Mouse (Mus musculus) midbrain, embryonic 13.5 days (tissue): Measurements from ENCODE around the gene Fli1. TPM values are rescaled to one million over a fixed set of nuclear protein-coding genes. Genes with fewer than 3 reads are reported as not detected.

Experiments used
- ATAC-seq: fragments of 200-750 bp; cut with Nextera tagmentation; 2 replicates; pipeline ENCODE4 v1.8.0; 2017; ENCODE audit warnings: mild to moderate bottlenecking, moderate TSS enrichment, moderate library complexity
- H3K27ac ChIP-seq: fragments of 300-500 bp; sonication (generic); 2 replicates; pipeline ENCODE4 v1.5.1; 2015; ENCODE audit warnings: inconsistent platforms, mild to moderate bottlenecking, moderate library complexity
- H3K27me3 ChIP-seq: fragments of 300-500 bp; sonication (generic); 2 replicates; pipeline ENCODE4 v1.6.1; 2015; ENCODE audit warnings: mild to moderate bottlenecking, inconsistent platforms
- H3K36me3 ChIP-seq: fragments of 300-500 bp; sonication (generic); 2 replicates; pipeline ENCODE4 v1.6.1; 2015; ENCODE audit warnings: mild to moderate bottlenecking, inconsistent platforms
- H3K4me1 ChIP-seq: fragments of 300-500 bp; sonication (generic); replicated peaks from 2 replicates; pipeline ENCODE4 v1.6.1; 2015; ENCODE audit warnings: inconsistent platforms
- H3K4me2 ChIP-seq: fragments of 300-500 bp; sonication (generic); replicated peaks from 2 replicates; pipeline ENCODE4 v1.6.1; 2015; ENCODE audit warnings: moderate library complexity, mild to moderate bottlenecking, inconsistent platforms
- H3K4me3 ChIP-seq: fragments of 300-500 bp; sonication (generic); replicated peaks from 2 replicates; pipeline ENCODE4 v1.5.1; 2015; ENCODE audit warnings: mild to moderate bottlenecking, inconsistent platforms
- H3K9ac ChIP-seq: fragments of 300-500 bp; sonication (generic); replicated peaks from 2 replicates; pipeline ENCODE4 v1.6.1; 2015; ENCODE audit warnings: mild to moderate bottlenecking, inconsistent platforms
- H3K9me3 ChIP-seq: fragments of 300-500 bp; sonication (generic); 2 replicates; pipeline ENCODE4 v1.6.1; 2016; ENCODE audit warnings: mild to moderate bottlenecking, inconsistent platforms
- WGBS: fragments of 180-500 bp; shearing (Covaris S2); methylation state at CpG from one replicate; pipeline ENCODE4 v1.1.7; 2015; 5-methylcytosine and 5-hydroxymethylcytosine counted together
- polyA plus RNA-seq: library from polyadenylated mRNA; unstranded; fragments of >200 nt; fragmentation: Nextera tagmentation; extraction: Ambion mirVana; gene quantifications from 2 replicates; pipeline ENCODE4 v1.2.1, GENCODE M21; 2015

The Fli1 gene
- polyA plus RNA-seq, 1 experiment from 2014 or later: 7.1 TPM

GRCm38 (mm10) chr9:32373656-32374055 lies 169.0 kb downstream of the Fli1 start:
- H3K9me3 ChIP-seq: no peaks in the 10 kb centered on the region
- ATAC-seq: no peak
- no peak overlapping the region for H3K4me3 ChIP-seq
- H3K27me3 ChIP-seq: no peaks in the 10 kb centered on the region
- no peak overlapping the region for H3K9ac ChIP-seq
- no peak overlapping the region for H3K27ac ChIP-seq
- no peaks in the 10 kb centered on the region for H3K36me3 ChIP-seq
- 92% methylated on average over 6 of the region's 6 CpGs for WGBS
- peaks cover 8% of the 10 kb centered on the region; the same call in 1 of the 2 replicates for H3K4me1 ChIP-seq
- no peak overlapping the region for H3K4me2 ChIP-seq

Other genes with a start within 250 kb of the Fli1 start
- 0.55 and 0.86 TPM in 2 replicates for gene Kcnj5, start 198.5 kb downstream of the Fli1 start, polyA plus RNA-seq
- gene Kcnj1, start 170.4 kb downstream of the Fli1 start, polyA plus RNA-seq: not detected in 2 replicates
- gene Ets1, start 93.4 kb upstream of the Fli1 start, polyA plus RNA-seq: 18.3 and 18.9 TPM in 2 replicates